Mouse (Mus musculus): Measurements from ENCODE around the gene Khk. TPM values are rescaled to one million over a fixed set of nuclear protein-coding genes. Genes with fewer than 3 reads are reported as not detected.

Gene Khk
- polyA plus RNA-seq, 1 experiment from 2014 or later = 8.0 TPM

DNA sequence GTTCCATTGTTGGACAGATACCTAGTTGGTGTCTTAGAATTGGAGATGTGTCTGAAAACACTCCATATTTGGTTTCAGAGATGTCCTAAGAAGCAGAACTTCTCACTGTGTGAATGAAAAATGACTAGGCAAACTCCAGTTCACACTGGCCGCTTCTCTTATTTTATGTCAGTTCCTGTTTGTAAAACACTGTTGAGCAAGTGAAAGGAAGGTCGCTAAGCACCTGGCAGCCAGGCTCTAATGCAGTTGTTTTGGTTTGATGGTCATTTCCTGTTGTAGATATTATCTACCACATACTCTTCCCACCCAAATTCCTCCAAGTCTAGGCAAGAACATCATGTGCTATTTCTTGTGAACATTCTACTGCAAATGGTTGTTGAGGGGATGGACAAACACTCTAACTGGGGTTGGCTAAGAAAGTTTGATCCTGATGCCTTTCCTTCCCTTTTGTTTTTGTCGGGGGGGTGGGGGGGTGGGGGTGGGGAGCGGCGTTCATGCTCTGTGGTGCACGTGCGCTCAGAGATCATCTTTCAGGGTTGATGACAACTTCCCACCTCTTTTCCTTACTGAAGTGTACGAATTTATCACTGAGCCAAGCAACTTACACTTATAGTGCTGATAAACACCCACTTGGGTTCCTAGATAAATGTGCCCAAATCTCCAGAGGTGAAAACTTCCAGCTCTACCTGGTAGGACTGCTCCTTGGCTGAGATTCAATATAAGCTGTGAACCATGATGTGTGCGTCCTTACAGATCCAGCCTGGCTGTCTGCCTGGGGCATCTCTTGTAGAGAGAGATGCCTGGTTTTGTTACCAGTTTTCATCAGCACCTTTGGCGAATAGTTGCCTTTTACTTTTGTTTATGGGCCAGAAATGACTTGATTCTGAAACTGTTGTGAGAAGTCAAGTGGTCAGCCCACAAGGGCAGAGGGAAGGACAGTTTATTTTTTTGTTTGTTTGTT is 40.6 kb downstream of the Khk start:
- 81% methylated on average over 10 of the region's 10 CpGs for WGBS
- no peak overlapping the region for H3K4me2 ChIP-seq
- H3K4me3 ChIP-seq = no peak overlapping the region
- H3K9ac ChIP-seq = no peak overlapping the region
- H3K27ac ChIP-seq = no peak overlapping the region
- peaks cover 23% of the 10 kb centered on the region for H3K4me1 ChIP-seq
- no peaks in the 10 kb centered on the region for H3K27me3 ChIP-seq (replicated peaks)
- no peak for ATAC-seq (replicated peaks)
- H3K36me3 ChIP-seq (replicated peaks) = 0 out of 2 replicates have a peak, but pooled peaks cover 9% of the 10 kb centered on the region
- H3K9me3 ChIP-seq = no peaks in the 10 kb centered on the region

DNA sequence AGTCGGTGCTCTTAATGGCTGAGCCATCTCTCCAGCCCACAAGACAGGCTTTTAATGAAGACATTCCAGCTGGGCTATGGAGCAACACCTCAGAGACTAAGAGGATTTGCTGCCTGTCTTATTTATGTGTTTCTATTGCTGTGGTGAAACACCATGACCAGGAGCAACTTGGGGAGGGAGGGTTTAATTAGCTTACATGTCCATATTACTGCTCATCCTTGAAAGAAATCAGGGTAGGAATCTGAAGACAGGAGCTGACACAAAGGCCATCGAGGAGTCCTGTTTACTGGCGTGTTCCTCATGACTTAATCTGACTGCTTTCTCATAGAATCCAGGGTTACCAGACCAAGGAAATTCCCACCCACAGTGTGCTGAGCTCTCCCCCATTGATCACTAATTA is 42.7 kb downstream of the Khk start:
- no peak overlapping the region for H3K27ac ChIP-seq

DNA sequence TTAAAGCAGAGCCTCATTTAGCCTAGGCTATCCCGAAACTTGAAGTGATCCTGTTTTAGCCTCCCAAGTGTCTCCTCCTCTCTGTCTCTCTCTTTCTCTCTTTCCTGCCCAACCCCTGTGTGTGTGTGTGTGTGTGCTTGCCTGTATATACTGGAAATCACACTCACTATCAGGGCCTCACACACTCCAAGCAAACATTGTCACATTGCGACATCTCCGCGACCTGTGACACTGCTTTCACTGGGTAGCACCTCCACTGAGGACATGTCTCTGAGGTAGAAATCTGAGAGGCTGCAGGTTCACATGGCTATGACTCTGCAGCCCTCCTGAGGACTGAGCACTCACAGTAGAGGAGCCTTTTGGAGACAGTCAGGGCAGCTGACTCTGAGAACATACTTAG is 45.0 kb downstream of the Khk start:
- H3K27ac ChIP-seq = no peak overlapping the region
- H3K4me1 ChIP-seq = no peaks in the 10 kb centered on the region
- H3K27me3 ChIP-seq (replicated peaks) = no peaks in the 10 kb centered on the region
- no peak overlapping the region for H3K9ac ChIP-seq
- H3K36me3 ChIP-seq (replicated peaks) = no peaks in the 10 kb centered on the region
- 91% methylated on average over 4 of the region's 4 CpGs for WGBS
- H3K9me3 ChIP-seq = no peaks in the 10 kb centered on the region
- no peak for ATAC-seq (replicated peaks)
- H3K4me2 ChIP-seq = no peak overlapping the region
- no peak overlapping the region for H3K4me3 ChIP-seq

More for the DNA sequence above, 42.7 kb downstream of the Khk start:
- 43% methylated on average over 3 of the region's 3 CpGs for WGBS
- Histone ChIP-seq H3K9me3 (no peaks in the 10 kb centered on the region), H3K4me3 (no peak overlapping the region), H3K4me1 (peaks cover 7% of the 10 kb centered on the region), H3K27me3 (replicated peaks) (no peaks in the 10 kb centered on the region), H3K36me3 (replicated peaks) (no peaks in the 10 kb centered on the region), H3K9ac (no peak overlapping the region), H3K4me2 (no peak overlapping the region)
- ATAC-seq (replicated peaks) = no peak

DNA sequence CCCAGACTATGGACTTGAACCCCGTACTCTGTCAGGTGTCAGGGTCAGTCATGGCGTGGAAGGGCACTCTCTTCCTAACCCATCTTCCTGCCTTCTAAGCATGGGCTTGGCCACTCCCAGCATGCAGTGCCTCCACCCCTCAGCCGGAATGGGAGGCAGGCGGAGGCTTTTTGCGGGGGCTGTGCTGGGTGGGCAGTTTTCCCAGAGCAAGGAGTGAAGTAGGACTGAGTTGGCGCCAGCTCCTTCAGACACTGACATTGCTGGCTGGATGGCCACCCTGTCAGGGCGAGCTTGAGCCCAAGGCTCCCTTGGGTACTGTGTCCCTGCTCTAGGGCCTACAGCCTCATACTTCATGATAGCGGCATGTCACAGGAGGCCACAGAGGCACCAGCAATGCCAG is 47.2 kb downstream of the Khk start, which contains the start of gene Tcf23:
Tcf23 (plus strand) TSS at position 247 of the 400 bp plus-strand sequence.
- H3K4me3 ChIP-seq = no peak within 1 kb of the TSS
- H3K9ac ChIP-seq = no peak within 1 kb of the TSS
- H3K9me3 ChIP-seq = no peaks in the 10 kb centered on the region
- H3K27me3 ChIP-seq (replicated peaks) = no peaks in the 10 kb centered on the region
- ATAC-seq (replicated peaks) = no peak
- H3K4me2 ChIP-seq = no peak within 1 kb of the TSS
- no peaks in the 10 kb centered on the region for H3K36me3 ChIP-seq (replicated peaks)
- WGBS = 73% methylated on average over 8 of the region's 8 CpGs
- no peaks in the 10 kb centered on the region for H3K4me1 ChIP-seq
- H3K27ac ChIP-seq = no peak within 1 kb of the TSS

DNA sequence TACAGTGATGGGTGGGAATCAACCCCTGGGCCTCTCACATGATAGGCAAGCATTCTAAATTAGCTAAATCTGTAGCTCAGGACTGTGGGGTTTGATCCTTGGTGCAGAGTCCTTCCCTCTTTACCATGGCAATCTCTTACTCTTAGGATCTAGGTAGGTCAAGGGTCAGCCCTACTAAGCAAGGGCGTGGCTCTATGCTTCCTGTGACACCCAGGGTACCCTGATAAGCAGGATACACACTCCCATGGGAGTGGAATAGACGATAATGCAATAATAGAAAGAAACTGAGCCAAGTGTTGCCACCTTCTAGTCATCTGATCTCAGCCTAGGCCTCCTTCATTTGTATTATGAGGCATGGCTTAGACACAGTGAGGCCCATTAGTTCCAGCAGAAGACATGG is 48.2 kb downstream of the Khk start:
- WGBS = 80% methylated on average over 2 of the region's 2 CpGs
- no peak overlapping the region for H3K4me2 ChIP-seq
- H3K9me3 ChIP-seq = no peaks in the 10 kb centered on the region
- no peaks in the 10 kb centered on the region for H3K36me3 ChIP-seq (replicated peaks)
- H3K27me3 ChIP-seq (replicated peaks) = no peaks in the 10 kb centered on the region
- no peaks in the 10 kb centered on the region for H3K4me1 ChIP-seq
- no peak overlapping the region for H3K9ac ChIP-seq
- no peak overlapping the region for H3K27ac ChIP-seq
- no peak for ATAC-seq (replicated peaks)
- H3K4me3 ChIP-seq = no peak overlapping the region

DNA sequence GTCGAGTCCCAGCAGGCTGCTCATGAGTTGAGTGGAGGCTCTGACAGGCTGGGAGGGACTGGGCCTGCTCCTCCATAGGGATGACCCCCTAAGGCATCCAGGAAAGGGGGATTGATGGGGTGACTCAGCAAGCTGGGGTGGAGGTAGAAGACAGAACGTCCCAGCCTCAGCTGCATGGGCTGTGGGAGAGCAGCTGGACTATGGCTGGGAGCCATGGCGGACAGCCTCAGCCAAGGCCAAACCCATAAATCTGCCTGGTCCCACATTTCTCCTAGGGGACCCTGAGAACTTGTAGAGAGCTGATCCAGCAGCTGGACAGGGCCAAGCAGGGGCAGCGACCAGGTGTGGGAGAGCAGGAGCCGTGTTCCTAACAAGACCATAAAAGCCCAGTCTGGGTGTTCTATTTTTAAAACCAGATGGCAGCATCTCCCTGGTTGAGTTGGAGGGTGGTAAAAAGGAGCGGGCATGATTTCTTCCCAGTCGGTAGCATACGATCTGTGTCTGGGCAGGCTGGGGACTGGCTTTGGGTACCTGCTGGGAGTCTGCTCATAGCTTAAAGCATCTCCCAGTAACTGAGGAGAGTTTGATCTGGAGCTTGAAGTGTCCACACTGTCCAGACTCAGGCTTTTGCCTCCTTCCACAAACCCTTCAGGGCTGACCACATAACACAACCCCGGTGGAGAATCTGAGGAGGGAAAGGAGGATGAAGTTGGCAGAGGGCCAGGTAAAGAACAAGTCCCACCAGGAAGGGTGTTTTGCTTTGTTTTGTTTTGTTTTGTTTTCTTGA is 53.8 kb downstream of the Khk start:
- ATAC-seq (replicated peaks) = no peak
- Histone ChIP-seq H3K27ac (no peak overlapping the region), H3K4me1 (no peaks in the 10 kb centered on the region), H3K27me3 (replicated peaks) (no peaks in the 10 kb centered on the region), H3K9ac (no peak overlapping the region), H3K36me3 (replicated peaks) (no peaks in the 10 kb centered on the region), H3K4me3 (no peak overlapping the region), H3K4me2 (no peak overlapping the region), H3K9me3 (no peaks in the 10 kb centered on the region)
- 72% methylated on average over 9 of the region's 9 CpGs for WGBS

Other genes starting within 250 kb of the Khk start
- 280 and 293 TPM in 2 replicates for gene Dpysl5, start 209.9 kb upstream of the Khk start, polyA plus RNA-seq (2015; fragmentation: Nextera tagmentation; extraction: Ambion mirVana)
- gene Mapre3, start 106.8 kb upstream of the Khk start, polyA plus RNA-seq (2015; fragmentation: Nextera tagmentation; extraction: Ambion mirVana) = 164 and 166 TPM in 2 replicates
- gene Tmem214, start 53.4 kb upstream of the Khk start, polyA plus RNA-seq (2015; fragmentation: Nextera tagmentation; extraction: Ambion mirVana) = 68.8 and 72.7 TPM in 2 replicates
- 25.2 and 32.3 TPM in 2 replicates for gene Agbl5, start 32.7 kb upstream of the Khk start, polyA plus RNA-seq (2015; fragmentation: Nextera tagmentation; extraction: Ambion mirVana)
- gene Ost4, start 13.6 kb upstream of the Khk start, polyA plus RNA-seq (2015; fragmentation: Nextera tagmentation; extraction: Ambion mirVana) = 217 and 225 TPM in 2 replicates
- 17.8 and 20.3 TPM in 2 replicates for gene Emilin1, start 8.0 kb upstream of the Khk start, polyA plus RNA-seq (2015; fragmentation: Nextera tagmentation; extraction: Ambion mirVana)
- gene Cgref1, start 24.2 kb downstream of the Khk start, polyA plus RNA-seq (2015; fragmentation: Nextera tagmentation; extraction: Ambion mirVana) = 62.7 and 66.5 TPM in 2 replicates
- gene Preb, start 38.9 kb downstream of the Khk start, polyA plus RNA-seq (2015; fragmentation: Nextera tagmentation; extraction: Ambion mirVana) = 110 and 113 TPM in 2 replicates
- 0.08 TPM in 1 of 2 replicates, not detected in the other for gene Tcf23, start 47.2 kb downstream of the Khk start, polyA plus RNA-seq (2015; fragmentation: Nextera tagmentation; extraction: Ambion mirVana)
- 161 and 164 TPM in 2 replicates for gene Atraid, start 126.9 kb downstream of the Khk start, polyA plus RNA-seq (2015; fragmentation: Nextera tagmentation; extraction: Ambion mirVana)
- 26.9 and 29.1 TPM in 2 replicates for gene Slc5a6, start 127.5 kb downstream of the Khk start, polyA plus RNA-seq (2015; fragmentation: Nextera tagmentation; extraction: Ambion mirVana)
- gene Cad, start 133.3 kb downstream of the Khk start, polyA plus RNA-seq (2015; fragmentation: Nextera tagmentation; extraction: Ambion mirVana) = 14.9 and 16.2 TPM in 2 replicates
- gene Dnajc5g, start 184.9 kb downstream of the Khk start, polyA plus RNA-seq (2015; fragmentation: Nextera tagmentation; extraction: Ambion mirVana) = not detected in 2 replicates
- gene Slc30a3, start 186.8 kb downstream of the Khk start, polyA plus RNA-seq (2015; fragmentation: Nextera tagmentation; extraction: Ambion mirVana) = 20.4 and 21.5 TPM in 2 replicates
- not detected in 2 replicates for gene Trim54, start 195.3 kb downstream of the Khk start, polyA plus RNA-seq (2015; fragmentation: Nextera tagmentation; extraction: Ambion mirVana)
- gene Ucn, start 217.4 kb downstream of the Khk start, polyA plus RNA-seq (2015; fragmentation: Nextera tagmentation; extraction: Ambion mirVana) = not detected in 2 replicates
- 51.5 and 57.8 TPM in 2 replicates for gene Mpv17, start 232.8 kb downstream of the Khk start, polyA plus RNA-seq (2015; fragmentation: Nextera tagmentation; extraction: Ambion mirVana)